Mouse (Mus musculus): Measurements from ENCODE around the gene Nfia. TPM values are rescaled to one million over a fixed set of nuclear protein-coding genes. Genes with fewer than 3 reads are reported as not detected.

The Nfia gene
- polyA plus RNA-seq, 1 experiment: 41.2 TPM

DNA sequence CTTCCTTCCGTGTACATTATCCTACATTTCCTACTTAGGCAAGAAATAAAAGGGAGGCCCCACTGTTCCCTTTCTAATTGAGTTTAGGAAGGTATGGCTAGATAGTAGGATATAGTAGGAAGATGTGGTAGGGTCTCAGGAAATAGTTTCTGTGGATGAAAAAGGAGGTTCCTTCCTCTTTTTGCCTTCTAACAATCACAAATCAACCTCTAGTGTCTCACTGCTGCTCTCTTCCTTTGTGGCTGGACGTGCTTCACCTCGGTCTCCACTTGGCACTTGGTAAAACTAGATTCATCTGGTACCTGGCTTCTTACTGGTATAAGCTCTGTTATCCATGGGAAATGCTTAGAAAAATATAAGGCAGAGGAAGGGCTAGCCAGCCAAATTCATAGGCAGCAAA, 65.2 kb downstream of the Nfia start:
- DNase-seq: no peak
- no peaks in the 10 kb centered on the region for H3K27me3 ChIP-seq (ENCODE audit: control insufficient read depth, insufficient read depth, low read length)
- WGBS: 62% methylated on average over 3 of the region's 3 CpGs
- H3K27ac ChIP-seq (ENCODE audit: insufficient read depth, low read length): no peak overlapping the region
- peaks cover 19% of the 10 kb centered on the region for H3K4me1 ChIP-seq (ENCODE audit: control insufficient read depth, insufficient read depth, low read length)
- TF ChIP-seq POLR2A (IDR thresholded peaks at IDR 0.05; ENCODE audit: borderline replicate concordance, insufficient read depth, low read length): no peak
- no peak for TF ChIP-seq CTCF (IDR thresholded peaks at IDR 0.05; ENCODE audit: borderline replicate concordance, insufficient read depth, low read depth, low read length)
- no peak overlapping the region for H3K4me3 ChIP-seq (replicated peaks; ENCODE audit: insufficient read depth, low read depth, low read length)

DNA sequence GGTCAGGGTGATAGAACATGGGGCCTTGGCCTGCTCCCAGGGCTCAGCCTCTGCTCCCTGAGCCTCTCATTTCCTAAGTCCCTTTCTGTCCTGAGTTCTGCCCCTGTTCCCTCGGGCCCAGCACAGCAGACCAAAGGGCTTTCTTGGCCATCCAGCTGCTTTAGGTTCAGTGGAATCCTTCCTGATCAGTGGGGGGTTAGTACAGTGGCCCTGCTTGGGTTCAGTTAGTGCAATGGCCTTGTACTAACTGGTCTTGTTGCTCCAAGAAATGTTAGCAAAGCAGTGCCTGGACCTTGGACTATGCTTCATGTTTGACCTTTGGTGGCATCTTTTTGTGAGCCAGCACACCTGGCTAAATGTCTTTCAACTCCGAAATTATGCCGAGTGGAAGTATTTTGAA, 66.1 kb downstream of the Nfia start:
- no peak overlapping the region for H3K4me3 ChIP-seq (replicated peaks; ENCODE audit: insufficient read depth, low read depth, low read length)
- no peaks in the 10 kb centered on the region for H3K27me3 ChIP-seq (ENCODE audit: control insufficient read depth, insufficient read depth, low read length)
- peaks cover 17% of the 10 kb centered on the region for H3K4me1 ChIP-seq (ENCODE audit: control insufficient read depth, insufficient read depth, low read length)
- no peak overlapping the region for H3K27ac ChIP-seq (ENCODE audit: insufficient read depth, low read length)
- 54% methylated on average over 3 of the region's 3 CpGs for WGBS
- TF ChIP-seq POLR2A (IDR thresholded peaks at IDR 0.05; ENCODE audit: borderline replicate concordance, insufficient read depth, low read length): no peak
- TF ChIP-seq CTCF (IDR thresholded peaks at IDR 0.05; ENCODE audit: borderline replicate concordance, insufficient read depth, low read depth, low read length): no peak
- DNase-seq: no peak

DNA sequence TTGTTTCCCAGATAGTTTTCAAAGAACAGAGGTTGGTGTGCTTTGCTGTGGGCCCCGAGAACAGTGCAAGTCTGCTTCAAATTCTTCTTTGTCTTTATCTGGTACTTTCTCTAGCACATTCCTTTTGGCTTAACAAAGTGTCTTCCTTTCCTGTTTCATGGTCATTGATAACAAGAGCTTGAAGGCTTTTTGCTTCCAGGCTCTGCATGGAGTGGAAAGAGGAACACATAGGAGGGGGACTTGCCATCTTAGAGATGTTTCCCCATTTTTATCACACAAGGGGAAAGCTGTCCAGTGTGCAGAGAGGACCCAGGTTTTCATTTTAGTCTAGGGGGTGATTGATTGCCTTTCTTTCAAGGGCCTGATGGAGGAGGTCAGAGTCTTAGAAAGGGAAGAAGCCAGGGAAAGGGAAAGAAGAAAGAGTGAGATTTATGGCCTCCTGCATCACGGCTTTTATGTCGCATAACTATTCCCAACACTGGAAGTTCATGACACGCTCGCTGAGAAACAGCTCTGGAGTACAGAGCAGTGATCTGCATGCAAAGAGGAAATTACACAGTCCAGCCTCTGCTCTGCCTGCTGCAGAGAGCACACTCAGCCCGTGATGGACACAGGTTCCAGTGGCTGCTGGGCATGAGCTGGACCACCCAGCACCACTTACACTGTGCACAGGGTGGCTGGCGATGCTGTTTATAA, 67.0 kb downstream of the Nfia start:
- 59% methylated on average over 7 of the region's 7 CpGs for WGBS
- no peak overlapping the region for H3K27ac ChIP-seq (ENCODE audit: insufficient read depth, low read length)
- H3K27me3 ChIP-seq (ENCODE audit: control insufficient read depth, insufficient read depth, low read length): no peaks in the 10 kb centered on the region

DNA sequence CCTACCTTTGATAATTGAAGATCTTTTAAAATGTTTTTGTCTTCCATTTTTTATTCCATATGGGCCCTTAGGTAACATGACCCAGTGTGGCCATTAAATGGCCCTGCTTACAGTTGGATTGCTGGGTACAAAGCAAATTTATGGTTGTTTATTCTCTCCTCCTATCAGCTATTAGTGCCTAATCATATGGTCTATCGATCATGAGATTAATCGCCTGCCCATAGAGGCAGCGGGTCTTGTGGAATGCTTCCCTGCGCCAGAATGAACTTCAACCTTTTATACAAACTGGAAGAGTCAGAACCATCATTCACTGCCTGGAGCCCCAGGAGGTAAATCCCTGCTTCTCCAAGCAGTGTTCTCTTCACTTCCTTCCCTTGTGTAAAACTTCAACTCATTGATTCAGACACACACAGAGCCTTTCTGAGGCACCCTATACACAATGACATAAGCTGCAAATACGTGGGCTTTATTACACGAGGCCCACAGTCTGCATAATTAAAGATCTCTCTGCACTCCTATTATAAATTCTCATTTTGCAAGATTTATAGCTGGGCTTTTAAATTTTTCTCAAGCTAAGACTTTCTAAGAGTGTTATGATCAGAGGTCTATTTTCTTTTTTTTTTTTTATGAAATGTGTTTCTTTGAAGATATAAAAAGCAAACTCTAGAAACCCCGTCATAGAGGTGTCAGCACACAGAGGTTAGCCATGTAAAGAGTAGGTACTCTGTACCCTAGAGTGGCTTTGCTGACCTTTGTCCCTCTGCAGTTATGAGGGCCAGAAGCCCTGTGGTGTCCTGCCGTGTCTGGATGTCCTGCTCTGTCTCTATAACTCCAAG, 67.9 kb downstream of the Nfia start:
- DNase-seq: no peak
- H3K27me3 ChIP-seq (ENCODE audit: control insufficient read depth, insufficient read depth, low read length): no peaks in the 10 kb centered on the region
- no peak overlapping the region for H3K4me3 ChIP-seq (replicated peaks; ENCODE audit: insufficient read depth, low read depth, low read length)
- no peak overlapping the region for H3K27ac ChIP-seq (ENCODE audit: insufficient read depth, low read length)
- TF ChIP-seq CTCF (IDR thresholded peaks at IDR 0.05; ENCODE audit: borderline replicate concordance, insufficient read depth, low read depth, low read length) (no peak), POLR2A (IDR thresholded peaks at IDR 0.05; ENCODE audit: borderline replicate concordance, insufficient read depth, low read length) (no peak)
- peaks cover 10% of the 10 kb centered on the region for H3K4me1 ChIP-seq (ENCODE audit: control insufficient read depth, insufficient read depth, low read length)
- 60% methylated on average over 8 of the region's 8 CpGs for WGBS

More for the DNA sequence above, 67.0 kb downstream of the Nfia start:
- no peak for DNase-seq
- H3K4me1 ChIP-seq (ENCODE audit: control insufficient read depth, insufficient read depth, low read length): peaks cover 14% of the 10 kb centered on the region
- no peak overlapping the region for H3K4me3 ChIP-seq (replicated peaks; ENCODE audit: insufficient read depth, low read depth, low read length)
- no peak for TF ChIP-seq POLR2A (IDR thresholded peaks at IDR 0.05; ENCODE audit: borderline replicate concordance, insufficient read depth, low read length)
- no peak for TF ChIP-seq CTCF (IDR thresholded peaks at IDR 0.05; ENCODE audit: borderline replicate concordance, insufficient read depth, low read depth, low read length)

DNA sequence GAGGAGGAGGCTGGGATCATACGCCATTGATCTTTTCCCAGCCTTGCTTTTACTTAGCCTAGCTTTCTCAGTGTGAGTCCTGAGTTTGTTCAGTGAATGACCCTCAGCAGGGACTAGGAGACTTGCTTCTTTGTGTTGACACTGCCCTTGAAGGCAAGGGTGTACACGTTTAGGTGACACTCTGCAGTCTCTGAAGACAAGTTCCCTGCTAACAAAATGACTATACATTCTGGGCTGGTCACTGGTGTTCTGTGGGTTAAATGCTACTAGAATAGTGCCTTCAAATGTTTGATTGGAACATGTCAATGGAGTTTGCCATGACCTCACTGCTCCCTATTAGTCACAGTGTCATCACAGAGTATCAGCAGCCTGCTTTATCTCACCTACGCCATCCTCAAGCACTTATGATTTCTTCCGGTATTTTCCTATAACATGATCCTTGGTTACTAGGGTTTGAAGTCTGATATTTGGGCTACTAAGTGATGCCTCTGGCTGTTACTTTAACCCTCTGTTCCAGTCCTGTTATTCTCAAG, 68.6 kb downstream of the Nfia start:
- Histone ChIP-seq H3K27ac (ENCODE audit: insufficient read depth, low read length) (no peak overlapping the region), H3K4me3 (replicated peaks; ENCODE audit: insufficient read depth, low read depth, low read length) (no peak overlapping the region), H3K4me1 (ENCODE audit: control insufficient read depth, insufficient read depth, low read length) (peaks cover 10% of the 10 kb centered on the region), H3K27me3 (ENCODE audit: control insufficient read depth, insufficient read depth, low read length) (no peaks in the 10 kb centered on the region)
- no peak for TF ChIP-seq POLR2A (IDR thresholded peaks at IDR 0.05; ENCODE audit: borderline replicate concordance, insufficient read depth, low read length)
- TF ChIP-seq CTCF (IDR thresholded peaks at IDR 0.05; ENCODE audit: borderline replicate concordance, insufficient read depth, low read depth, low read length): no peak
- 53% methylated on average over 4 of the region's 4 CpGs for WGBS
- DNase-seq: no peak

DNA sequence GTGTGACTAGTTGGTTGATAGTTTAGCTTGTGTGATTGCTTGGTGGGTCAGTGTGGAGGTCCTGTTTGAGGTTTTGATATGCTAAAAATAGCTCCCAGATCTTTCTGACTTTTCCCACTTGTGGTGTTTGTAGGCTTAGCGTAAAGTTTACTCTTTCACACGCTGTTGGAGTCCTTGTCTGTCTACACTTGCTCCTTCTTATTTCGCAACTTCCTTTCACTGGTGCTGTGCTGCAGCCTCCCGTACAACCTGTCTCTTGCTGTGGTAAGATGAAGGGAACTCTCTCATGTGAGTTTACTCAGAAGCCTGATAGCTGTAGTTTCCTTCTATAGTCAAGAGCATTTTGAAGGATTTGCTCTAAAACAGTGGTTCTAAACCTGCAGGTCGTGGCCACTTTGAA, 69.2 kb downstream of the Nfia start:
- no peak for TF ChIP-seq CTCF (IDR thresholded peaks at IDR 0.05; ENCODE audit: borderline replicate concordance, insufficient read depth, low read depth, low read length)
- no peak for TF ChIP-seq POLR2A (IDR thresholded peaks at IDR 0.05; ENCODE audit: borderline replicate concordance, insufficient read depth, low read length)
- Histone ChIP-seq H3K4me3 (replicated peaks; ENCODE audit: insufficient read depth, low read depth, low read length) (no peak overlapping the region), H3K4me1 (ENCODE audit: control insufficient read depth, insufficient read depth, low read length) (peaks cover 9% of the 10 kb centered on the region), H3K27me3 (ENCODE audit: control insufficient read depth, insufficient read depth, low read length) (no peaks in the 10 kb centered on the region), H3K27ac (ENCODE audit: insufficient read depth, low read length) (no peak overlapping the region)
- DNase-seq: no peak
- 85% methylated on average over 5 of the region's 5 CpGs for WGBS

DNA sequence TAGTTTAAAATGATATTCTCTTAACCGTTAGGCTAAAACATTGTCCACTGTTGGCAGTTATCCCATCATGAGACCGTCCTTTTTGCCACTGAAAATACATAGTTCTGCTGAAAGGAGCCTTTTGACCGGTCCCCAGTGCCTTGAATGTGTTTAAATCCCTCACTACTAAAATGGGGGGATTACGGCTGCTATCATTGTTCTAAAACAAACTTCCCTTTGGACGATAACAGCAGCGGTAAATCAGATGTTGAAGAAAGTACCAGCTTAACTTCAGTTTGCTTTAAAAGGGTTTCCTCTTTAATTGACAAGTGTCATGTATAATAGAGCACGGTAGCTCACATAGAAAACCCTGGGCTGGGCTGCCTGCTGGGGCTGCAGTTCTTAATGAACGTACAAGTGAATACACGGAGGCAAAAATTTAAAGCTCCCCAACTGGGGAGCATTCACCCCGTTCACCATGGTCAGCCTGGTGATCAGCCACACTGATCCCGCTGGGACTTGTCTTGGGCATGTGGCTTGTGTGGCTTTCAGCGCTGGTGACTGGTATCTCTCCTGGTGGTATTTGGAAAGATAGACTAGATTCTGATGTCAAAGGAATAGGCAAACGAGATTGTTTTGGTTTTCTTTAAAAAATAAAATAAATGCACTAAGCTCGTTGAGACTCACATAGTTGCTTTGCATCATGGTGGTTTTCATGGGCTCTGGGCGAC, 71.6 kb downstream of the Nfia start:
- TF ChIP-seq POLR2A (IDR thresholded peaks at IDR 0.05; ENCODE audit: borderline replicate concordance, insufficient read depth, low read length) (no peak), CTCF (IDR thresholded peaks at IDR 0.05; ENCODE audit: borderline replicate concordance, insufficient read depth, low read depth, low read length) (no peak)
- Histone ChIP-seq H3K27ac (ENCODE audit: insufficient read depth, low read length) (no peak overlapping the region), H3K27me3 (ENCODE audit: control insufficient read depth, insufficient read depth, low read length) (no peaks in the 10 kb centered on the region), H3K4me1 (ENCODE audit: control insufficient read depth, insufficient read depth, low read length) (no peaks in the 10 kb centered on the region; the same call in 1 of the 2 replicates), H3K4me3 (replicated peaks; ENCODE audit: insufficient read depth, low read depth, low read length) (no peak overlapping the region)
- WGBS: 56% methylated on average over 15 of the region's 15 CpGs
- DNase-seq: no peak
